Mouse (Mus musculus) thymus, adult 18-20 months (tissue): Measurements from ENCODE around the gene Asgr2.
A peak's percentile ranks its signal among the peaks of the same experiment; 100 is the strongest.
"Not testable (repeated sequence)": the region's sequence is repeated elsewhere in the genome, so short reads cannot be mapped to it uniquely, and the experiment has no call there.

Source experiments
- DNase-seq, 2 experiments: peaks; one replicate each; pipeline ENCODE4 v3.0.0; 2022; ENCODE audit warnings: mixed read lengths in 2 of 2

Gene Asgr2

GRCm38 (mm10) chr11:70091986-70092783 lies at the start of gene Asgr2:
Asgr2 (plus strand) TSS chr11:70092644.
- DNase-seq, result no peak

GRCm38 (mm10) chr11:70043665-70044064 lies 48.8 kb upstream of the Asgr2 start:
- DNase-seq, result no peak

- no peak for DNase-seq
Observed at GRCm38 (mm10) chr11:70045435-70045834, 47.0 kb upstream of the Asgr2 start.

- no peak for DNase-seq
Observed at GRCm38 (mm10) chr11:70049366-70049765, 43.1 kb upstream of the Asgr2 start.

- DNase-seq, result no peak
Observed at GRCm38 (mm10) chr11:70049816-70050215, 42.6 kb upstream of the Asgr2 start.

- DNase-seq, result no peak
Observed at GRCm38 (mm10) chr11:70053156-70053555, 39.3 kb upstream of the Asgr2 start.

GRCm38 (mm10) chr11:70053898-70054570 lies 38.4 kb upstream of the Asgr2 start, which contains the start of gene Asgr1:
Asgr1 (plus strand) TSS chr11:70054085.
- no peak for DNase-seq

- DNase-seq, result peak; percentile 25 to 41
Observed at GRCm38 (mm10) chr11:70055618-70056214, 36.7 kb upstream of the Asgr2 start.

- no peak for DNase-seq
Observed at GRCm38 (mm10) chr11:70057805-70058204, 34.6 kb upstream of the Asgr2 start.

- no peak for DNase-seq
Observed at GRCm38 (mm10) chr11:70059930-70060329, 32.5 kb upstream of the Asgr2 start.

GRCm38 (mm10) chr11:70063053-70063452 lies 29.4 kb upstream of the Asgr2 start:
- DNase-seq, result no peak

GRCm38 (mm10) chr11:70066701-70067100 lies 25.7 kb upstream of the Asgr2 start:
- no peak for DNase-seq

- DNase-seq, result no peak
Observed at GRCm38 (mm10) chr11:70068245-70068644, 24.2 kb upstream of the Asgr2 start.

- no peak for DNase-seq
Observed at GRCm38 (mm10) chr11:70070057-70070456, 22.4 kb upstream of the Asgr2 start.

GRCm38 (mm10) chr11:70070603-70071002 lies 21.8 kb upstream of the Asgr2 start:
- not testable (repeated sequence) for DNase-seq

- peak in 1 of 2 experiments; percentile 22 for DNase-seq
Observed at GRCm38 (mm10) chr11:70074379-70075071, 17.9 kb upstream of the Asgr2 start.

GRCm38 (mm10) chr11:70075581-70075980 lies 16.9 kb upstream of the Asgr2 start:
- no peak for DNase-seq

- DNase-seq, result no peak
Observed at GRCm38 (mm10) chr11:70077441-70077840, 15.0 kb upstream of the Asgr2 start.

GRCm38 (mm10) chr11:70079175-70079574 lies 13.3 kb upstream of the Asgr2 start:
- DNase-seq, result no peak

- DNase-seq, result peak; percentile 59 to 68
Observed at GRCm38 (mm10) chr11:70079928-70080327, 12.5 kb upstream of the Asgr2 start.

GRCm38 (mm10) chr11:70080803-70081590 lies 11.4 kb upstream of the Asgr2 start:
- DNase-seq, result no peak

GRCm38 (mm10) chr11:70084563-70084962 lies 7.9 kb upstream of the Asgr2 start:
- DNase-seq, result no peak
